Mouse (Mus musculus) testis, adult 2 months (tissue): ENCODE measurements around the gene Prickle1.

Experiments
- CTCF ChIP-seq: fragments of 200-500 bp; IDR thresholded peaks from 2 replicates; pipeline ENCODE4 v1.5.1; 2012; ENCODE audit warnings: low read depth, mild to moderate bottlenecking, inconsistent platforms, low read length, moderate library complexity; ENCODE audit not compliant: control insufficient read depth, insufficient read depth, insufficient replicate concordance
- POLR2A ChIP-seq: fragments of 200-500 bp; IDR thresholded peaks from 2 replicates; pipeline ENCODE4 v1.6.1; 2012; ENCODE audit warnings: low read depth, mild to moderate bottlenecking, inconsistent platforms, low read length, moderate library complexity; ENCODE audit not compliant: control insufficient read depth

DNA sequence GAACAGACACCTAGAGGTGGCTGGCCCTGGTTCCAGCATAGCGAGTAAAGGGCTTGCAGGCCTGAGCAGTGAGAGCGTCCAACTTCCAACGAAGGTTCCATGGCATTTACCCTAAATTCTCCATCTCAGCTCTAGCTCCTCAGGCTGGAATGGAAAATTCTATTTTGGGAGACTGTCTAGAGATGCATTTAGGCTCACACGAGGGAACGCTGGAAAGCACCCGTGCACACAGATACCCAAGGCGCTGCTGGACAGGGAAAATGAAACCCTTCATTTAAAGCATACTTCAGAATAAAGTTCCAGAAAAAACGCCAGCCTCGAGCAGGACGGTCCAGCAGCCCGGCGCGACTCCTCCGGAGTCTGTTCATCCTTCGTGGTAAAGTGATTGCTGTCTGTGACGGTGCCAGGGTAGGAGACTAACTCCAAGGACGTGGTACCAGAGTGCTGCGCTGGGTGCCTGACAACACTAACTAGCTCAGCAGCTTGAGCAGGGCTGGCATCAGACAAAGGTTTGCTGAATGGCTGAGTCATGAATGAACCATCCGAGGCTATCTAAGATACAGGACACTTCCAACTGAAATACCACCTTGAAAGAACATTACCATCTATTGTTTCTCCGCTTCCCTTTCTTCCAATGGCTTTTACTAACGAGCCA is 57.0 kb downstream of the Prickle1 start:
- TF ChIP-seq POLR2A (no peak), CTCF (no peak)
